Mouse (Mus musculus) liver, adult 2 months (tissue): ENCODE data around the gene Gm4559. TPM values are rescaled to one million over a fixed set of nuclear protein-coding genes. Genes with fewer than 3 reads are reported as not detected.
"Not testable (repeated sequence)": the region's sequence is repeated elsewhere in the genome, so short reads cannot be mapped to it uniquely, and the experiment has no call there.

Experiments
- DNase-seq: peaks from one replicate; pipeline ENCODE4 v3.0.0-alpha.2; 2011; ENCODE audit warnings: low read depth, low spot score; ENCODE audit errors: extremely low read depth
- H3K27ac ChIP-seq: fragments of 200-500 bp; replicated peaks from 2 replicates; pipeline ENCODE4 v1.5.1; 2012; ENCODE audit warnings: low read depth, mild to moderate bottlenecking, control low read depth, inconsistent platforms, low read length; ENCODE audit not compliant: insufficient read depth
- H3K27me3 ChIP-seq: fragments of 200-500 bp; 2 replicates; pipeline ENCODE4 v1.6.1; 2012; ENCODE audit warnings: mild to moderate bottlenecking, moderate library complexity, low read length, inconsistent platforms; ENCODE audit not compliant: control insufficient read depth, insufficient read depth
- H3K36me3 ChIP-seq: fragments of 200-500 bp; 2 replicates; pipeline ENCODE4 v1.6.1; 2012; ENCODE audit warnings: low read length, inconsistent platforms; ENCODE audit not compliant: control insufficient read depth, insufficient read depth
- H3K4me1 ChIP-seq: fragments of 200-500 bp; 2 replicates; pipeline ENCODE4 v1.6.1; 2011; ENCODE audit warnings: low read length; ENCODE audit not compliant: control insufficient read depth, insufficient read depth
- H3K4me3 ChIP-seq: fragments of 200-500 bp; 2 replicates; pipeline ENCODE4 v1.5.1; 2011; ENCODE audit warnings: low read depth, mild to moderate bottlenecking, control low read depth, low read length, moderate library complexity; ENCODE audit not compliant: insufficient read depth
- H3K79me2 ChIP-seq: fragments of 200-500 bp; 2 replicates; pipeline ENCODE4 v1.6.1; 2012; ENCODE audit warnings: inconsistent platforms, mild to moderate bottlenecking, low read length, moderate library complexity; ENCODE audit not compliant: control insufficient read depth, insufficient read depth
- H3K9ac ChIP-seq: fragments of 200-500 bp; 2 replicates; pipeline ENCODE4 v1.6.1; 2012; ENCODE audit warnings: low read depth, mild to moderate bottlenecking, control low read depth, inconsistent platforms, low read length
- CTCF ChIP-seq: fragments of 200-500 bp; IDR thresholded peaks from 2 replicates; pipeline ENCODE4 v1.5.1; 2011; ENCODE audit warnings: low read depth, low read length, control low read depth
- POLR2A ChIP-seq: fragments of 200-500 bp; IDR thresholded peaks from 2 replicates; pipeline ENCODE4 v1.6.1; 2011; ENCODE audit warnings: low read length, control low read depth; ENCODE audit not compliant: insufficient read depth; ENCODE audit errors: extremely low read depth
- WGBS: fragments of 180-500 bp; shearing (Covaris S2); methylation state at CpG from one replicate; pipeline ENCODE4 v1.1.7; 2018; 5-methylcytosine and 5-hydroxymethylcytosine counted together
- polyA plus RNA-seq: library from polyadenylated mRNA; depleted of rRNA; stranded (reverse); fragments of >200 nt; gene quantifications from 2 replicates; pipeline ENCODE4 v1.2.3, GENCODE M21; 2012
- total RNA-seq: library from RNA; depleted of rRNA; stranded (reverse); fragments of >200 nt; gene quantifications from 2 replicates; pipeline ENCODE4 v1.2.3, GENCODE M21; 2014

Gene Gm4559
- total and polyA plus RNA-seq, 2 experiments = not detected

DNA sequence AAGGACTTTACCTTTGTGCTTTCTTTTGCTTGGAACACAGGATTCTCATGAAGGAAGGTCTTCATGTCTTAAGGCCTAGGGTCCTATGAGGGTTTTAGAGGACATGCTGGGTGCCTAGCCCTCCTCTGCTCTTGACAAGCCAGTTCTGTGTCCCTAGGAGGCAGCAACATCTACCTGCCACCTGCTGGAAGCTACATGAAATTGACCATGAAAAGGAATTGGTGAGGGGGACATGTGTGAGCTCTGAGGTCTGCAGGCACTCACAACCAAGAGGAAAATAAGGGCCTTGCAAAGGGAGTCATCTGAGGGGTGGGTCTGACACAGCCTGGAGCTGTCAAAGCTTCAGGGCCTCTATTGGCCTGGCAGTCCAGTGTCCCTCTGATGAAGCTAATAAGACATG, 21.3 kb upstream of the Gm4559 start:
- Histone ChIP-seq H3K79me2 (no peaks in the 10 kb centered on the region), H3K27me3 (no peaks in the 10 kb centered on the region; the same call in 1 of the 2 replicates), H3K4me1 (no peaks in the 10 kb centered on the region), H3K27ac (no peak overlapping the region), H3K4me3 (no peak overlapping the region), H3K36me3 (no peaks in the 10 kb centered on the region), H3K9ac (no peak overlapping the region)
- TF ChIP-seq POLR2A = no peak
- TF ChIP-seq CTCF = no peak
- DNase-seq = no peak

DNA sequence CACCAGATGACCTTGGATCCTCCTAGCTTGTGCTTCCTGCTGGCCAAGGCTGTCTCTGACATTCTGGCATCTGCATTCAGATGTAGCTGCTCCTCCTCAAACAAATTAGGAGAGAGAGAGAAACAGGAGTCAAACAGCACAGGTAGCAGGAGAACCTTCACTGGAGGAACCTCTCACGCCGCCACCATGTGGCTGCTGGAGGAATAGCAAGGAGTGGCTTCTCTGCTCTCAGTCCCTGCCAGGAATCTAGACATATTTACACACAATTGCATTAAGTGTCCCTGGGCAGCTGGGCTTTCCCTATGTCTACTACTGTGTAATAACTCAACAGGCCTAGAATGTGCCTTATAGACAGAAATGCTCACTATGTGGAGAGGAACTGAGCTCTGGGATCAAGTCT, 19.7 kb upstream of the Gm4559 start:
- H3K27me3 ChIP-seq, H3K4me3 ChIP-seq, H3K79me2 ChIP-seq, H3K27ac ChIP-seq, H3K36me3 ChIP-seq, H3K9ac ChIP-seq, H3K4me1 ChIP-seq: not testable (repeated sequence)
- TF ChIP-seq CTCF = peak; percentile 65
- DNase-seq = peak; percentile 14
- WGBS = 0% methylated on average over 2 of the region's 2 CpGs

DNA sequence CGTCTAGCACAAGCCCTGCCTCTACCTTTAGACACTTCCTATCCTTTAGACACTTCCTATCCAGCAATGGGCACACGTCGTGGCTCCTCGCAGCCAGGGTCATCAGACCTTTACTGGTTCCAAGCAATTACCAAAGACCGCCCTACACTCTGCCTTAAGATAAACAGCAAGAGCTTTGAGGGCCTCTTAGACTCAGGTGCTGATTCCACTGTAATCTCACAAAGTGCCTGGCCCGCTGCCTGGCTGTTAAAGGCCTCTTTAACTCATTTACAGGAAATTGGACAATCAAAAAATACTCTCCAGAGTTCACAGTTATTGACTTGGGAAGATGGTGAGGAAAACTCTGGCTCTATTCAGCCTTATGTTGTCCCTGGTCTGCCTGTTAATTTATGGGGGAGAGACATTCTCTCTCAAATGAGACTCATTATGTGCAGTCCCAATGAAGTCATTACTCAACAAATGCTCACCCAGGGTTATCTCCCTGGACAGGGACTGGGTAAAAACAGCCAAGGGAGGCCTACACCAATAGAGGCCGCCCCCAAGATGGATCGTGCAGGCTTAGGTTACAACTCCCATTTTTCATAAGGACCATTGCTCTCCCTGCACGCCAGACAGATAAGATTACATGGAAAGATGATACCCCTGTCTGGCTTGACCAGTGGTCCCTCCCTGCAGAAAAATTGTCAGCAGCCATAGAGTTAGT, 11.9 kb upstream of the Gm4559 start:
- 83% methylated on average over 9 of the region's 9 CpGs for WGBS
- not testable (repeated sequence) for DNase-seq

DNA sequence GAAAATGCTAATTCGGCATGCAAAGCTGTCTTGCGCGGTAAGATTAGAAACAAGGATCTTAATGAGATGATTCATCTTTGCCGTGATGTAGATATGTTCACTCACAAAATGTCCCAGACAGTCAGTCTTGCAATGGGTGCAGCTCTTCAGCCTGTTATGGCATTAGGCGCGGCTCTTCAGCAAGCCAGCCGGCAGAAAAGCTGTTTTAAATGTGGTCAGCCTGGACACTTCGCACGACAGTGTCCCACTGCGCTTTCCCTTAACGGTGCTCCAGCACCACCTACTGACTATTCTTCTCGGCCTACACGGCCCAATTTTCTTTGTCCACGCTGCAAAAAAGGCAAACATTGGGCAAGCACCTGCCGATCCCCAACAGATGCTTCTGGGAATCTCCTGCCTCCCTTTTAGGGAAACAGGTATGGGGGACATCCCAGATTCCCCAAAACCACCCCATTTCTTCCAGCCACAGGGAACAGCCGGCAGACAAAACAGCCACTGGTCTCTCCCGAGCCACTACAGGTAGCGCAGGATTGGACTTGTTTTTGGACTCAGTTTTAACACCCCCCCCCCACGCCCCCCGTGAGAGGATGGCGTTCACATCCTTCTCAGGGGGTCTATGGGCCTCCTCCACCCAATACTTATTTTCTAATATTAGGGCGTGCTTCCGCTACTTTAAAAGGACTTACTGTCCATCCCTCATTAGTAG, 11.1 kb upstream of the Gm4559 start:
- no peaks in the 10 kb centered on the region for H3K36me3 ChIP-seq
- TF ChIP-seq CTCF (peak; percentile 44), POLR2A (no peak)
- H3K4me3 ChIP-seq = no peak overlapping the region
- no peak overlapping the region for H3K27ac ChIP-seq
- no peaks in the 10 kb centered on the region for H3K4me1 ChIP-seq
- H3K27me3 ChIP-seq = no peaks in the 10 kb centered on the region
- peak; percentile 8 for DNase-seq
- H3K79me2 ChIP-seq = no peaks in the 10 kb centered on the region
- no peak overlapping the region for H3K9ac ChIP-seq
- WGBS = 25% methylated on average over 23 of the region's 23 CpGs

More for the DNA sequence above, 11.9 kb upstream of the Gm4559 start:
- not testable (repeated sequence) for H3K27ac ChIP-seq, H3K27me3 ChIP-seq, H3K79me2 ChIP-seq, H3K9ac ChIP-seq, H3K36me3 ChIP-seq, H3K4me3 ChIP-seq, H3K4me1 ChIP-seq

DNA sequence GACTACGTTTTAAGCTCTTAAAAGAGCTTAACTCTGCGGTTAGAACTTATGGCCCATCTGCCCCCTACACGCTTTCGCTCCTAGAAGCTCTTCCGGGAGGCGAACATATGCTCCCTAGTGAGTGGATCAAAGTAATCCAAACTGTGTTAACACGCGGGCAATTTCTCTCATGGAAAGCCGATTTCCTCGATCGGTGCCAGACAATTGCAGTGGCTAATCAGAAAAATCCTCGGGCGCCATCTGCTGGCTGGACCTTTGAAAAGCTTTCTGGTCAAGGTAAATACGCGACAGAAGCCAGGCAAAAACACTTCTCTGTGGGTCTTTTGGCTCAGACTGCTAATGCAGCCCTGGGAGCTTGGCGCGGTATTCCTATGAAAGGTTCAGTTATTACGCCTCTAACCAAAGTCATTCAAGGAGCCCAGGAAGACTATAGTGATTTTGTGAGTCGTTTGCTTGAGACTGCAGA, 10.5 kb upstream of the Gm4559 start:
- Histone ChIP-seq H3K36me3 (no peaks in the 10 kb centered on the region), H3K4me1 (no peaks in the 10 kb centered on the region), H3K79me2 (no peaks in the 10 kb centered on the region), H3K9ac (peak overlapping the region; percentile 52), H3K27ac (0 out of 2 replicates have a peak overlapping the region, but pooled peaks have one; percentile 20), H3K4me3 (peak overlapping the region; percentile 61), H3K27me3 (no peaks in the 10 kb centered on the region)
- under 1% methylated on average over 19 of the region's 19 CpGs for WGBS
- DNase-seq = peak; percentile 83
- TF ChIP-seq POLR2A (no peak), CTCF (peak; percentile 59)

DNA sequence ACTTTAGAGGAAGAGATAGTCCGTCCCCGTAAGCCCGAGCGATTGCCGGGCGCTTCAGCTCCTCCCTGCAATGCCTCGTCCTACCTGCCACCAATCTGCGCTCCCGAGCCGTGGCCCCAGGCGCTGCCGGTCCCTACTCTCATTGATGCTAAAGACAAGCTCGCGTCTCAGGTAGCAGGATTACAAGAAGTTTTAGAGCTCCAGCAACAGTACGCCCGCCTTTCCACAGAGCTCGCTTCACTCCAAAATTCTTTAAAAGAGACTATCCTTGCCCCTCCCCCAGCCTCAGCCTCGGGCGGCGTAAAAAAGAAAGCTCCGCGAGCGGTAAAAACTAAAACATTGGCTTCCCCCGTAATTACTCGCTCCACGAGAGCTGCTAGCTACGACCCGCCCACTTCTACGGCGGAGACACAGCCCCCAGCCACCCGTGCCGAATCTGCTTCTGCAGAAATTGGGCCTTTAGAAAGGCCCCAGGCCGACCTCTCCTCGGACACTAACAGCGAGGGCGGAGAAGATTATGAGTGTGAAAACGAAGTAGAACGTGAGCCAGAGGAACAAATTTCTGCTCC, 9.9 kb upstream of the Gm4559 start:
- Histone ChIP-seq H3K27me3 (no peaks in the 10 kb centered on the region), H3K9ac (peak overlapping the region; percentile 52), H3K36me3 (no peaks in the 10 kb centered on the region), H3K4me3 (peak overlapping the region; percentile 61), H3K79me2 (no peaks in the 10 kb centered on the region), H3K4me1 (no peaks in the 10 kb centered on the region), H3K27ac (0 out of 2 replicates have a peak overlapping the region, but pooled peaks have one; percentile 20)
- TF ChIP-seq POLR2A (no peak), CTCF (peak; percentile 33; the same call in 1 of the 2 replicates)
- WGBS = under 1% methylated on average over 38 of the region's 38 CpGs
- DNase-seq = peak; percentile 35

DNA sequence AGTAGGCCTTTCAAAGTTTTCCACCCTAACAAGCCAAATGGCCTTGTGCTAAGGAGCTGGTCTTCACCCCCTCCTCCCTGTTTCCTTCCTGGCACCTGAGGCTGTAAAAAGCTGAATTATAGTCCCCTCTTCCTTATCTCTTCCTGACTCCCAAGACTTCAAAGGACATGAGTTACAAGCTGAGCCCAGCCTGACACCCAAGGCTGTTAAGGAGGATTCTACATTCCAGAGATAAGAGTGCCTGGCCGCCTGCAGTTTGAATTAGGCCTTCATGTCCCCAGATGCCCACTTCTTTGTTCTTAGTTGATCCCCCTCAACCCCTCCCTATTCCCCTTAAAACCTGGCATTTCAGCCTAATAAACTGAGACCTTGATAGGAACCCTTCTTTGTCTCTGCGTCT, 8.7 kb upstream of the Gm4559 start:
- DNase-seq, H3K4me1 ChIP-seq, H3K4me3 ChIP-seq, H3K27ac ChIP-seq, H3K36me3 ChIP-seq, H3K9ac ChIP-seq, H3K79me2 ChIP-seq, H3K27me3 ChIP-seq: not testable (repeated sequence)
- WGBS = 87% methylated on average over 2 of the region's 2 CpGs

DNA sequence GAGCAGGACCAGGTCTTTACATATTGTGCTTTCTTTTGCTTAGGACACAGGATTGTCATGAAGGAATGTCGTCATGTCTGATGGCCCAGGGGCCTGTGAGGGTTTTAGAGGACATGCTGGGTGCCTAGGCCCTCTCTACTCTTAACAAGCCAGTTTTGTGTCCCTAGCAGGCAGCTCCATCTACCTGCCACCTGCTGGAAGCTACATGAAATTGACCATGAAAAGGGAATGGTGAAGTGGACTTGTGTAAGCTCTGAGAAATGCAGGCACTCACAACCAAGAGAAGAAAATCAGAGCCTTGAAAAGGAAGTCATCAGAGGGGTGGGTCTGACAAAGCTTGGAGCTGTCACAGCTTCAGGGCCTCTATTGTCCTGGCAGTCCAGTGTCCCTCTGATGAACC, 5.1 kb upstream of the Gm4559 start:
- not testable (repeated sequence) for H3K4me1 ChIP-seq

More for the DNA sequence above, 5.1 kb upstream of the Gm4559 start:
- not testable (repeated sequence) for H3K79me2 ChIP-seq, H3K9ac ChIP-seq, H3K36me3 ChIP-seq, H3K4me3 ChIP-seq, H3K27me3 ChIP-seq, H3K27ac ChIP-seq, DNase-seq
- 95% methylated on average over 1 of the region's 1 CpGs for WGBS
